Mouse (Mus musculus) kidney, embryonic 14.5 days (tissue): ENCODE data around the gene Bag6. TPM values are rescaled to one million over a fixed set of nuclear protein-coding genes. Genes with fewer than 3 reads are reported as not detected.
"Not testable (repeated sequence)": the region's sequence is repeated elsewhere in the genome, so short reads cannot be mapped to it uniquely, and the experiment has no call there.

ENCODE experiments used
- ATAC-seq: fragments of 200-750 bp; cut with Nextera tagmentation; 2 replicates; pipeline ENCODE4 v1.8.0; 2017; ENCODE audit warnings: moderate number of reproducible peaks, mild to moderate bottlenecking, moderate TSS enrichment, moderate library complexity; ENCODE audit not compliant: low FRiP score, low TSS enrichment
- H3K27ac ChIP-seq: fragments of 300-500 bp; sonication (generic); 2 replicates; pipeline ENCODE4 v1.5.1; 2014; ENCODE audit warnings: low read depth, mild to moderate bottlenecking, low read length, moderate library complexity, mixed read lengths
- H3K27me3 ChIP-seq: fragments of 300-500 bp; sonication (generic); 2 replicates; pipeline ENCODE4 v1.6.1; 2014; ENCODE audit warnings: mild to moderate bottlenecking, low read length; ENCODE audit not compliant: control insufficient read depth, insufficient read depth
- H3K36me3 ChIP-seq: fragments of 300-500 bp; sonication (generic); 2 replicates; pipeline ENCODE4 v1.6.1; 2014; ENCODE audit warnings: low read length, mixed read lengths; ENCODE audit not compliant: control insufficient read depth, insufficient read depth
- H3K4me1 ChIP-seq: fragments of 300-500 bp; sonication (generic); 2 replicates; pipeline ENCODE4 v1.6.1; 2014; ENCODE audit warnings: low read length, mixed read lengths; ENCODE audit not compliant: control insufficient read depth, insufficient read depth
- H3K4me2 ChIP-seq: fragments of 300-500 bp; sonication (generic); replicated peaks from 2 replicates; pipeline ENCODE4 v1.6.1; 2014; ENCODE audit warnings: low read depth, mild to moderate bottlenecking, low read length
- H3K4me3 ChIP-seq: fragments of 300-500 bp; sonication (generic); 2 replicates; pipeline ENCODE4 v1.5.1; 2014; ENCODE audit warnings: mild to moderate bottlenecking, low read length
- H3K9ac ChIP-seq: fragments of 300-500 bp; sonication (generic); 2 replicates; pipeline ENCODE4 v1.6.1; 2014; ENCODE audit warnings: low read depth, mild to moderate bottlenecking, low read length, moderate library complexity
- H3K9me3 ChIP-seq: fragments of 300-500 bp; sonication (generic); 2 replicates; pipeline ENCODE4 v1.6.1; 2016; ENCODE audit warnings: low read length; ENCODE audit not compliant: control insufficient read depth
- WGBS: fragments of 180-500 bp; shearing (Covaris S2); extraction: QIAGEN DNeasy Blood & Tissue Kit; methylation state at CpG from one replicate; pipeline ENCODE4 v1.1.7; 2014; 5-methylcytosine and 5-hydroxymethylcytosine counted together
- polyA plus RNA-seq: library from polyadenylated mRNA; unstranded; fragments of >200 nt; fragmentation: Nextera tagmentation; extraction: Ambion mirVana; gene quantifications from 2 replicates; pipeline ENCODE4 v1.2.1, GENCODE M21; 2014

Bag6 gene
- polyA plus RNA-seq, 1 experiment from 2014 or later = 82.6 TPM

- WGBS = 93% methylated on average over 12 of the region's 12 CpGs
- H3K4me2 ChIP-seq, H3K9ac ChIP-seq, H3K27ac ChIP-seq, H3K27me3 ChIP-seq, H3K9me3 ChIP-seq, ATAC-seq, H3K4me3 ChIP-seq: not testable (repeated sequence)
- Histone ChIP-seq H3K4me1 (peaks cover 37% of the 10 kb centered on the region), H3K36me3 (peaks cover 19% of the 10 kb centered on the region; the same call in 1 of the 2 replicates)
These were observed 10.6 kb upstream of the Bag6 start for GRCm38 (mm10) chr17:35124261-35124896.

GRCm38 (mm10) chr17:35125081-35125480, 9.9 kb upstream of the Bag6 start:
- H3K36me3 ChIP-seq = peaks cover 15% of the 10 kb centered on the region; the same call in 1 of the 2 replicates
- H3K9ac ChIP-seq = peak overlapping the region; percentile 86; the same call in 1 of the 2 replicates
- no peaks in the 10 kb centered on the region for H3K27me3 ChIP-seq
- no peak for ATAC-seq
- no peak overlapping the region for H3K4me2 ChIP-seq
- H3K9me3 ChIP-seq = no peaks in the 10 kb centered on the region
- WGBS = 96% methylated on average over 1 of the region's 1 CpGs
- no peak overlapping the region; the same call in 1 of the 2 replicates for H3K4me3 ChIP-seq
- H3K4me1 ChIP-seq = peaks cover 33% of the 10 kb centered on the region
- no peak overlapping the region for H3K27ac ChIP-seq

- H3K36me3 ChIP-seq = peaks cover 17% of the 10 kb centered on the region; the same call in 1 of the 2 replicates
- H3K27ac ChIP-seq = peak overlapping the region; percentile 82; the same call in 1 of the 2 replicates
- H3K27me3 ChIP-seq = no peaks in the 10 kb centered on the region
- peak overlapping the region; percentile 86 for H3K9ac ChIP-seq
- H3K4me1 ChIP-seq = peaks cover 29% of the 10 kb centered on the region; the same call in 1 of the 2 replicates
- peak overlapping the region; percentile 80 for H3K4me2 ChIP-seq
- H3K4me3 ChIP-seq = peak overlapping the region; percentile 70
- ATAC-seq = no peak
- 33% methylated on average over 6 of the region's 6 CpGs for WGBS
- no peaks in the 10 kb centered on the region for H3K9me3 ChIP-seq
These were observed 9.4 kb upstream of the Bag6 start for GRCm38 (mm10) chr17:35125578-35125977.

- Histone ChIP-seq H3K27me3 (no peaks in the 10 kb centered on the region), H3K36me3 (peaks cover 17% of the 10 kb centered on the region; the same call in 1 of the 2 replicates), H3K4me1 (peaks cover 29% of the 10 kb centered on the region; the same call in 1 of the 2 replicates), H3K9me3 (no peaks in the 10 kb centered on the region), H3K4me2 (peak within 1 kb of the TSS; percentile 80), H3K9ac (peak within 1 kb of the TSS; percentile 86), H3K4me3 (peak within 1 kb of the TSS; percentile 70), H3K27ac (peak within 1 kb of the TSS; percentile 82)
- ATAC-seq = peak; percentile 60
- WGBS = 0% methylated on average over 36 of the region's 36 CpGs
These were observed 8.8 kb upstream of the Bag6 start, which contains the start of gene D17H6S53E for GRCm38 (mm10) chr17:35126206-35126611. D17H6S53E (plus strand) TSS chr17:35126373.

GRCm38 (mm10) chr17:35127017-35127416, 8.0 kb upstream of the Bag6 start:
- Histone ChIP-seq H3K27me3 (no peaks in the 10 kb centered on the region), H3K4me1 (peaks cover 33% of the 10 kb centered on the region; the same call in 1 of the 2 replicates), H3K36me3 (peaks cover 17% of the 10 kb centered on the region; the same call in 1 of the 2 replicates), H3K4me2 (peak overlapping the region; percentile 80), H3K9me3 (no peaks in the 10 kb centered on the region), H3K4me3 (peak overlapping the region; percentile 70), H3K9ac (peak overlapping the region; percentile 86; the same call in 1 of the 2 replicates), H3K27ac (peak overlapping the region; percentile 82; the same call in 1 of the 2 replicates)
- WGBS = 67% methylated on average over 13 of the region's 13 CpGs
- no peak for ATAC-seq

GRCm38 (mm10) chr17:35128996-35129395, 6.0 kb upstream of the Bag6 start:
- peaks cover 26% of the 10 kb centered on the region; the same call in 1 of the 2 replicates for H3K4me1 ChIP-seq
- no peak overlapping the region for H3K4me2 ChIP-seq
- WGBS = 46% methylated on average over 11 of the region's 11 CpGs
- no peaks in the 10 kb centered on the region for H3K9me3 ChIP-seq
- H3K9ac ChIP-seq = no peak overlapping the region
- H3K4me3 ChIP-seq = no peak overlapping the region
- no peak for ATAC-seq
- H3K27ac ChIP-seq = no peak overlapping the region
- H3K27me3 ChIP-seq = no peaks in the 10 kb centered on the region
- H3K36me3 ChIP-seq = peaks cover 12% of the 10 kb centered on the region; the same call in 1 of the 2 replicates

- H3K4me3 ChIP-seq = no peak overlapping the region
- H3K9me3 ChIP-seq = no peaks in the 10 kb centered on the region
- WGBS = 88% methylated on average over 8 of the region's 8 CpGs
- ATAC-seq = no peak
- no peak overlapping the region for H3K27ac ChIP-seq
- H3K27me3 ChIP-seq = no peaks in the 10 kb centered on the region
- peaks cover 22% of the 10 kb centered on the region; the same call in 1 of the 2 replicates for H3K4me1 ChIP-seq
- H3K36me3 ChIP-seq = peaks cover 8% of the 10 kb centered on the region; the same call in 1 of the 2 replicates
- no peak overlapping the region for H3K9ac ChIP-seq
- H3K4me2 ChIP-seq = no peak overlapping the region
These were observed 3.9 kb upstream of the Bag6 start for GRCm38 (mm10) chr17:35131038-35131437.

- H3K4me3 ChIP-seq = no peak within 1 kb of the TSS
- peaks cover 25% of the 10 kb centered on the region; the same call in 1 of the 2 replicates for H3K4me1 ChIP-seq
- H3K36me3 ChIP-seq = peaks cover 8% of the 10 kb centered on the region; the same call in 1 of the 2 replicates
- no peak within 1 kb of the TSS for H3K9ac ChIP-seq
- H3K27me3 ChIP-seq = no peaks in the 10 kb centered on the region
- no peaks in the 10 kb centered on the region for H3K9me3 ChIP-seq
- H3K4me2 ChIP-seq = no peak within 1 kb of the TSS
- H3K27ac ChIP-seq = peak within 1 kb of the TSS; percentile 51; the same call in 1 of the 2 replicates
- ATAC-seq = no peak
- WGBS = 61% methylated on average over 15 of the region's 15 CpGs
These were observed 3.3 kb upstream of the Bag6 start, which contains the start of gene Apom for GRCm38 (mm10) chr17:35131500-35132173. Apom (minus strand) TSS chr17:35132050.
